Mouse (Mus musculus): ENCODE measurements around the gene Gsk3b. TPM values are rescaled to one million over a fixed set of nuclear protein-coding genes. Genes with fewer than 3 reads are reported as not detected.

Gene Gsk3b
- polyA plus RNA-seq, 1 experiment from 2014 or later = 42.3 TPM

DNA sequence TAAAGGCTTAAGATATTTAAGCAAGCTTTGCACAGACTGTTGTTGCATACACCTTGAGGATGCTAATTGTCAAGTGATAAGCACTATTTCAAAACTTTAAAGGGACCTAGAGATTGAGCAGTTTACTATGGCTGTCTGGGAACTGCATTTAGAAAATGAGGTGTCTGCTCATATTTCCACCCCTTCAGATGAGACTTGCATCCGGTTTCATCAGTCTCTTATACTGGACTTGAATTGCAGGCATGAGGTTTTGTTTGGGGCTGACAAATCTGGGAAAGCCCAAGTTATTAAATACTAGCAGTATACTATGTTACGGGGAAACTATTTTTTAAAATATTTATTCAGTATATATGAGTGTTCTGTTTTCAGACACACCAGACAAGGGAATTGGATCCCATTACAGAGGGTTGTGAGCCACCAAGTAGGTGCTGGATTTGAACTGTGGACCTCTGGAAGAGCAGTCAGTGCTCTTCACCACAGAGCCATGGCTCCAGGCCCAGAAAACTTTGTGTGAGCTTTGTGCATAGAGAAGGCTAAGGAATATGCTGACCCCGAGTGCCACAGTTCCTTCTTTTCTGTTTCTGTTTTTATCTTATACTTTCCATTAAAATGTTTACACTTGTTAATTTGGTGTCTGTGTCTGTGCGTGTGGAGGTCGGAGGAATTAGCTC is 6.5 kb downstream of the Gsk3b start:
- H3K9me3 ChIP-seq (replicated peaks; ENCODE audit: control insufficient read depth, low read length) = no peaks in the 10 kb centered on the region; the same call in 1 of the 2 replicates
- 51% methylated on average over 5 of the region's 5 CpGs for WGBS
- ATAC-seq (ENCODE audit: insufficient read depth, low FRiP score) = no peak
- peaks cover 34% of the 10 kb centered on the region for H3K4me1 ChIP-seq (ENCODE audit: control insufficient read depth, insufficient read depth, low read length)
- H3K27ac ChIP-seq (ENCODE audit: low read length) = no peak overlapping the region
- no peaks in the 10 kb centered on the region for H3K27me3 ChIP-seq (ENCODE audit: control insufficient read depth, insufficient read depth, low read length)
- 0 out of 2 replicates have a peak overlapping the region, but pooled peaks have one; percentile 0 for H3K4me2 ChIP-seq (ENCODE audit: low read depth, low read length)
- peaks cover 8% of the 10 kb centered on the region for H3K36me3 ChIP-seq (ENCODE audit: control insufficient read depth, insufficient read depth, low read length)
- no peak overlapping the region for H3K4me3 ChIP-seq (replicated peaks; ENCODE audit: low read length)
- no peak overlapping the region for H3K9ac ChIP-seq (ENCODE audit: low read length)

DNA sequence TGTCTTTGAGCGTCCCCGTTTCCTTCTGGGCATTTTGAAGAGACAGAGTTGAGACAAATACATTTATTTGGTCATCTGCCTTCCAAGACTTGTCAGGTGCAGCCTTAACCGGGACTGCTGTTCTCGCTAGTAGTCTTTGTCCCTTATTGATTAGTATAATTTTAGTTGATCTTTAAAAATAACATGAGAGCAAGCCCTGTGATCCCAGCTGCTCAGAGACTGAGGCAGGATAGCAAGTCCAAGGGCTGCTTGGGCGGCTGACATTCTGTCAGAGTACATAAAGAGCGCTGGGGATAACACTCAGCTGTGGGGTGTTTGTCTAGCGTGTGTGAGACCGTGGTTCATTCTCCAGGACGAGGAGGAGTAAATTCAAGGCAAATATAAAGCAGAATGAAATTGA is 8.7 kb downstream of the Gsk3b start:
- Histone ChIP-seq H3K9ac (ENCODE audit: low read length) (no peak overlapping the region), H3K27me3 (ENCODE audit: control insufficient read depth, insufficient read depth, low read length) (no peaks in the 10 kb centered on the region), H3K27ac (ENCODE audit: low read length) (no peak overlapping the region), H3K4me1 (ENCODE audit: control insufficient read depth, insufficient read depth, low read length) (peaks cover 32% of the 10 kb centered on the region), H3K9me3 (replicated peaks; ENCODE audit: control insufficient read depth, low read length) (no peaks in the 10 kb centered on the region; the same call in 1 of the 2 replicates), H3K4me2 (ENCODE audit: low read depth, low read length) (no peak overlapping the region), H3K36me3 (ENCODE audit: control insufficient read depth, insufficient read depth, low read length) (peaks cover 10% of the 10 kb centered on the region), H3K4me3 (replicated peaks; ENCODE audit: low read length) (no peak overlapping the region)
- WGBS = 57% methylated on average over 9 of the region's 9 CpGs
- no peak for ATAC-seq (ENCODE audit: insufficient read depth, low FRiP score)

DNA sequence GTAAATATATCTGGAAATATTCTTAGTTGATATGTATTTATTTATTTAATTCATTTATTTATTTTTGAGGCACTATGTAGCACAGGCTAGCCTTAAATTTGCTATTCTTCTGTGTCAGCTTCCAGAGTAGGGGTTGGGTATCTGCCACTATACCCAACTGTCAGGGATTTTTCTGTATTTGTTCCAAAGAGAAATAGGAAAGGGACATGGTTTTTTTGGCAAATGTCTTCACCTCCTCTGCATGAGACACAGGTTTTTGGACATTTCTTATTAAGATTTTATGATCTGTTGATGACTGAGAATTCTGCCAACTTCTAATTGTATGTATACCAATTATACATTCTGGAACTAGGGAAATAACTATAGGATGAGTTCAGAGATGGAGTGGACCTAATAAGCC is 10.5 kb downstream of the Gsk3b start:
- no peak for ATAC-seq (ENCODE audit: insufficient read depth, low FRiP score)
- H3K27ac ChIP-seq (ENCODE audit: low read length) = no peak overlapping the region
- no peak overlapping the region for H3K4me3 ChIP-seq (replicated peaks; ENCODE audit: low read length)
- H3K4me1 ChIP-seq (ENCODE audit: control insufficient read depth, insufficient read depth, low read length) = peaks cover 16% of the 10 kb centered on the region
- H3K9me3 ChIP-seq (replicated peaks; ENCODE audit: control insufficient read depth, low read length) = no peaks in the 10 kb centered on the region; the same call in 1 of the 2 replicates
- no peaks in the 10 kb centered on the region for H3K27me3 ChIP-seq (ENCODE audit: control insufficient read depth, insufficient read depth, low read length)
- no peak overlapping the region for H3K9ac ChIP-seq (ENCODE audit: low read length)
- H3K36me3 ChIP-seq (ENCODE audit: control insufficient read depth, insufficient read depth, low read length) = peaks cover 10% of the 10 kb centered on the region
- H3K4me2 ChIP-seq (ENCODE audit: low read depth, low read length) = no peak overlapping the region

DNA sequence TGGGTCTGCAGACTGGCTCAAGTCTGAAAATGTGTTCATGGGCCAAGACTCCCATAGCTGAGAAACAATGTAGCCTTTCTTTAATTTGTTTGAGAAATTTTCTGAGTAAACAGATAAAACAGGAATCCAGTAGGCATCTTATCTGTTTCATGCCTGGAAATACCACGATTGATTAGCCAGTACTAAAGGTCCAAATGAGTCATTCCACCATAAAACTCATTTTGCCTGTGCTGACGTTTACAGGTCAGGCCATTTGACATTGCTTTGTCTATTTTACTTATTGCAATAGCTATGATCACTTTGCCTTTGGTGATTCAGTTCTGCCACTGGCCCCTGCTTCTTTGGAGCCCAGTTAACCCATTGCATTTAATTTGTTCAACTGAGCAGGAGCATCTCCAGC is 11.8 kb downstream of the Gsk3b start:
- no peak overlapping the region for H3K4me2 ChIP-seq (ENCODE audit: low read depth, low read length)
- peaks cover 10% of the 10 kb centered on the region for H3K36me3 ChIP-seq (ENCODE audit: control insufficient read depth, insufficient read depth, low read length)
- ATAC-seq (ENCODE audit: insufficient read depth, low FRiP score) = no peak
- no peaks in the 10 kb centered on the region; the same call in 1 of the 2 replicates for H3K9me3 ChIP-seq (replicated peaks; ENCODE audit: control insufficient read depth, low read length)
- no peak overlapping the region for H3K4me3 ChIP-seq (replicated peaks; ENCODE audit: low read length)
- H3K9ac ChIP-seq (ENCODE audit: low read length) = no peak overlapping the region
- H3K27me3 ChIP-seq (ENCODE audit: control insufficient read depth, insufficient read depth, low read length) = no peaks in the 10 kb centered on the region
- no peak overlapping the region for H3K27ac ChIP-seq (ENCODE audit: low read length)
- 48% methylated on average over 2 of the region's 2 CpGs for WGBS
- H3K4me1 ChIP-seq (ENCODE audit: control insufficient read depth, insufficient read depth, low read length) = peaks cover 8% of the 10 kb centered on the region

DNA sequence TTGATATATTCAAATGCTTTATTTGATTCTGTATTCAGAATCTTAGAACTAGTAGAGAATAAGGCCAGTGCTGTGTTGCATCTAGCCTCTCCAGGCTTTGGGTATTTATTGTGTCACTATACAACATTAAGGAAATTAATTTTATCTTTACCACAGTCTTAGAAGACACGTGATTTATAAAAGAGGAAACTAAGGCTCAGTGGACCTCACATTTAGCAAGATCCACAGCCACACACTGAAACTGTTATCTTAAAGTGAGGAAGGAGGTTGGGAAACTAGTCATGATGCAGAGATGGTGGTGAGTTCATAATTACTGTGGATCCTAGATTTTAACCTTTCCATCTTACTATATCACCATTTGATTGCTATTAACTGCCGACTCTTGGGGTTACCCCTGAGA is 16.7 kb downstream of the Gsk3b start:
- Histone ChIP-seq H3K9me3 (replicated peaks; ENCODE audit: control insufficient read depth, low read length) (no peaks in the 10 kb centered on the region), H3K27me3 (ENCODE audit: control insufficient read depth, insufficient read depth, low read length) (no peaks in the 10 kb centered on the region), H3K4me1 (ENCODE audit: control insufficient read depth, insufficient read depth, low read length) (peaks cover 5% of the 10 kb centered on the region; the same call in 1 of the 2 replicates), H3K4me2 (ENCODE audit: low read depth, low read length) (no peak overlapping the region), H3K4me3 (replicated peaks; ENCODE audit: low read length) (no peak overlapping the region), H3K9ac (ENCODE audit: low read length) (no peak overlapping the region), H3K27ac (ENCODE audit: low read length) (no peak overlapping the region), H3K36me3 (ENCODE audit: control insufficient read depth, insufficient read depth, low read length) (0 out of 2 replicates have a peak, but pooled peaks cover 1% of the 10 kb centered on the region)
- no peak for ATAC-seq (ENCODE audit: insufficient read depth, low FRiP score)
- WGBS = 65% methylated on average over 2 of the region's 2 CpGs

DNA sequence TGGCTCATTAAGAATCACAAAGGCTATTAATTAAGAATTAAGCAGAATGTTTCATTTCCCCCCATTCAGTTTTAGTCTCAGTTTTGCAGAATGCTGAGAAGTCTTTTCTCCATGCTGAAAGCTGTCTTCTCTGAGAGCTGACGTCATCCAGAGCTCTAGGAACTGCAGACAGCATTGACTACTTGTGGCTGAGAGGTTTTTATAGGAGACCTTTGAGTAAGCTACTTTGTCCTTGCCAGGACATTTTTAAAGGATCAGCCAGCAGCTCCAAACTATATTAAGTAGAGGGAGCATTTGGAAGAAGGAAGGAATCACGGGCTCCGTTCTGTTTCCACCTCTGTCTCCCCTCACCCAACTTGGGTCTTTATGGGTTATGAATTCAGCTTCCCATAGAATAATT is 17.7 kb downstream of the Gsk3b start:
- no peaks in the 10 kb centered on the region for H3K9me3 ChIP-seq (replicated peaks; ENCODE audit: control insufficient read depth, low read length)
- ATAC-seq (ENCODE audit: insufficient read depth, low FRiP score) = no peak

DNA sequence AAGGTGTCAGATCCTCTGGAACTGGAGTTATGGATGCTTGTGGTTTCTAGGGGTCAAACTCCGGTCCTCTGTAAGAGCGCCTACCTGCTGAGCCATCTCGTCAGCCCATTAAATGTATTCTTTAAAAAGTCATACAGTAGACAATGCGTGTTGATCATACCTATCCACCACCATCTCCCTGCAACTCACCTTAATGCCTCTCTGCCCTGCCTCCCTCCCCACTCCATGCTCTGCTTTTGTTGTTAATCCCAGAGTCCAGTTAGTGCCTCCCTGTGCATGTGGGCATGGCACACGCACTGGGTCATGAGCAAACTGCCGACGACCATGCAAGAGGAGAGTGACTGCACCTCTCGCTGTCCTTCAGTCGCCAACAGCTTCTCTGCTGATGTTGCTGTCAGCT is 21.2 kb downstream of the Gsk3b start:
- WGBS = 87% methylated on average over 9 of the region's 9 CpGs
- Histone ChIP-seq H3K4me1 (ENCODE audit: control insufficient read depth, insufficient read depth, low read length) (peaks cover 9% of the 10 kb centered on the region), H3K36me3 (ENCODE audit: control insufficient read depth, insufficient read depth, low read length) (no peaks in the 10 kb centered on the region), H3K27ac (ENCODE audit: low read length) (no peak overlapping the region), H3K27me3 (ENCODE audit: control insufficient read depth, insufficient read depth, low read length) (no peaks in the 10 kb centered on the region), H3K4me2 (ENCODE audit: low read depth, low read length) (no peak overlapping the region), H3K4me3 (replicated peaks; ENCODE audit: low read length) (no peak overlapping the region), H3K9ac (ENCODE audit: low read length) (no peak overlapping the region), H3K9me3 (replicated peaks; ENCODE audit: control insufficient read depth, low read length) (no peaks in the 10 kb centered on the region)
- ATAC-seq (ENCODE audit: insufficient read depth, low FRiP score) = no peak

More for the DNA sequence above, 17.7 kb downstream of the Gsk3b start:
- Histone ChIP-seq H3K4me1 (ENCODE audit: control insufficient read depth, insufficient read depth, low read length) (peaks cover 5% of the 10 kb centered on the region; the same call in 1 of the 2 replicates), H3K27ac (ENCODE audit: low read length) (no peak overlapping the region), H3K4me3 (replicated peaks; ENCODE audit: low read length) (no peak overlapping the region), H3K9ac (ENCODE audit: low read length) (no peak overlapping the region), H3K36me3 (ENCODE audit: control insufficient read depth, insufficient read depth, low read length) (no peaks in the 10 kb centered on the region), H3K27me3 (ENCODE audit: control insufficient read depth, insufficient read depth, low read length) (no peaks in the 10 kb centered on the region), H3K4me2 (ENCODE audit: low read depth, low read length) (no peak overlapping the region)
- 65% methylated on average over 3 of the region's 3 CpGs for WGBS

DNA sequence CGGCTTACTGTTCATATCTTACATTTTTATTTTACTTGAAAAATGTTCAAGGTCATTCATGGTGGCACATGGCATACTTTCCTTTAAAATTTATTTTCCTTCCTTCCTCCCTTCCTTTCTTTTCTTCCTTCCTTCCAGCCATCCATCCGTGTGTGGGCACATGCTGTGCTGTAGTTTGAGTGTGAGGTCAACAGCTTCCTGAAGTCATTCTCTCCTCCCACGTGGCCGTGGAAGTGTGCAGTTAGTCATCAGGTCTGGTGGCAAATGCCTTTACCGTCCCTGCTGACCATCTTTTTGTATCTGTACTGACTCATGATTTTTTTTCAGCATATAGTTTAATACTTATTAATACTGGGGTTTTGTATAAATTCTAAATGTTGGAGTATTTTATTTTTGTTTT is 21.8 kb downstream of the Gsk3b start:
- WGBS = 47% methylated on average over 5 of the region's 5 CpGs
- no peak overlapping the region for H3K4me2 ChIP-seq (ENCODE audit: low read depth, low read length)
- no peaks in the 10 kb centered on the region for H3K9me3 ChIP-seq (replicated peaks; ENCODE audit: control insufficient read depth, low read length)
- H3K4me3 ChIP-seq (replicated peaks; ENCODE audit: low read length) = no peak overlapping the region
- no peak overlapping the region for H3K27ac ChIP-seq (ENCODE audit: low read length)
- no peak for ATAC-seq (ENCODE audit: insufficient read depth, low FRiP score)
- H3K27me3 ChIP-seq (ENCODE audit: control insufficient read depth, insufficient read depth, low read length) = no peaks in the 10 kb centered on the region
- H3K4me1 ChIP-seq (ENCODE audit: control insufficient read depth, insufficient read depth, low read length) = peaks cover 9% of the 10 kb centered on the region
- H3K36me3 ChIP-seq (ENCODE audit: control insufficient read depth, insufficient read depth, low read length) = no peaks in the 10 kb centered on the region
- no peak overlapping the region for H3K9ac ChIP-seq (ENCODE audit: low read length)

DNA sequence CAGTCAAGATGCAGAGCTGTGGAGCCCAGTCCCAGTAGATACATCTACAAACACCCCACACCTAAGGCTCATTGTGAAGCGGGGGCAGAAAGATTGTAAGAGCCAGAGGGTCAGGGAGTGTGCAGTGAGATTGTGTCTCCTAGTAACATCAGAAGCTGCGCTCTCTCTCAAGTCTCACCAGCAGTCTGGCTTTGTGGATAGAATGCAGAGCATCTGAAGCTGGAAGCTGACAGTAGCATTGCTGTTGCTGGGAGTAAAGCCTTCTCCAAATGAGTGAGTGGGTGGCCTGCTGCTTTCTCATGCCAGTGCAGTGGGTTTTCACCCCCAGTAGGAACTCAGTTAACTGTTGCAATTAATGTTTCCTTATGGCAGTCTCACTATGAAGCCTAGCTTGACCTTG is 25.3 kb downstream of the Gsk3b start:
- Histone ChIP-seq H3K4me1 (ENCODE audit: control insufficient read depth, insufficient read depth, low read length) (peaks cover 9% of the 10 kb centered on the region), H3K9ac (ENCODE audit: low read length) (no peak overlapping the region), H3K4me3 (replicated peaks; ENCODE audit: low read length) (no peak overlapping the region), H3K36me3 (ENCODE audit: control insufficient read depth, insufficient read depth, low read length) (no peaks in the 10 kb centered on the region), H3K9me3 (replicated peaks; ENCODE audit: control insufficient read depth, low read length) (no peaks in the 10 kb centered on the region), H3K4me2 (ENCODE audit: low read depth, low read length) (no peak overlapping the region), H3K27ac (ENCODE audit: low read length) (no peak overlapping the region), H3K27me3 (ENCODE audit: control insufficient read depth, insufficient read depth, low read length) (no peaks in the 10 kb centered on the region)
- ATAC-seq (ENCODE audit: insufficient read depth, low FRiP score) = no peak
- 89% methylated on average over 2 of the region's 2 CpGs for WGBS

All from stomach, embryonic 16.5 days (tissue).